Mouse (Mus musculus): ENCODE results near the gene Rtl8a. TPM values are rescaled to one million over a fixed set of nuclear protein-coding genes. Genes with fewer than 3 reads are reported as not detected.
"Not testable (repeated sequence)": the region's sequence is repeated elsewhere in the genome, so short reads cannot be mapped to it uniquely, and the experiment has no call there.

Gene Rtl8a
- polyA plus RNA-seq, 1 experiment from 2014 or later: 73.7 TPM

DNA sequence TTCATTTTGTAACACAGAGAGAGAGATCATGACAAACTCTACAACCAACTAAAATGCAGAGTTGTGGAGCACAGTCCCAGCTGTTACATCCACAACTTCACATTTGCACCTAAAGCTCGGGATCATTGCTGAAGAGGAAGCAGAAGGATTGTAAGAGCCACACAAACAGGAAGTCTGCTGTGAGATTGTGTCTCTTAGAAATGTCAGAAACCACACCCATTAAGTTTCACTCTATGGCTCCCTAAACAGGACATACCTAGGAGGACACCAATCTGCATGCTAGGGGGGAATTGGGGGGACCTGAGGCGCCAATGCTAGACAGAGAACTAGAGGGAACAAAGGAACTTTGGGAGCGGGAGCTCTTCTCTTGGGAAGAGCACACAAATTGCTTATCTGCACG, 9.4 kb upstream of the Rtl8a start:
- ATAC-seq (ENCODE audit: low FRiP score, low TSS enrichment); H3K9ac ChIP-seq (replicated peaks; ENCODE audit: low read length); H3K27ac ChIP-seq (ENCODE audit: low read length); H3K4me1 ChIP-seq (ENCODE audit: insufficient read depth, low read length); H3K4me3 ChIP-seq (ENCODE audit: low read length); H3K4me2 ChIP-seq (replicated peaks; ENCODE audit: low read depth, low read length); H3K36me3 ChIP-seq (ENCODE audit: insufficient read depth, low read length); H3K27me3 ChIP-seq (ENCODE audit: insufficient read depth, low read length); H3K9me3 ChIP-seq (ENCODE audit: low read length): not testable (repeated sequence)
- 61% methylated on average over 4 of the region's 4 CpGs for WGBS

DNA sequence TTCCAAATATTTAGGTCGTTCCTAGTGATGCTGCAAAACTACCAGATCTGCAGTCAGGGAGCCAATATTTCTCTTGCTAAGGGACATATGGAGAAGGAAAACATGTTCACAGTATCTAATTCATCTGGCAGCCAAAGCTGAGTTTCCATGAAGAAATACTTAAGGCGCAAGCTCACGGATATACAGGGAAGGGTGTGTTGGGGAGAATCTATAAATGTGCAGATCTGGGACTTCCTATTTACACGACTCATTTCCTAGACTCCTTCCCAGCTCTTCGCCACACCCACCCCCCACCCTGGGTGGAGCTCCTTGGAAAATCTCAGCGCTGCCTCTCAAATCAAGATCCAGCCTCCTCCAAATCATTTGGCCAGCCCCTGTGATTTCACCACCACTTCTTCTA, 2.4 kb upstream of the Rtl8a start:
- WGBS: 80% methylated on average over 6 of the region's 6 CpGs
- no peak overlapping the region for H3K27ac ChIP-seq (ENCODE audit: low read length)
- H3K4me2 ChIP-seq (replicated peaks; ENCODE audit: low read depth, low read length): no peak overlapping the region
- H3K27me3 ChIP-seq (ENCODE audit: insufficient read depth, low read length): no peaks in the 10 kb centered on the region
- no peak overlapping the region for H3K4me3 ChIP-seq (ENCODE audit: low read length)
- H3K9me3 ChIP-seq (ENCODE audit: low read length): no peaks in the 10 kb centered on the region
- ATAC-seq (ENCODE audit: low FRiP score, low TSS enrichment): no peak
- H3K36me3 ChIP-seq (ENCODE audit: insufficient read depth, low read length): no peaks in the 10 kb centered on the region
- no peak overlapping the region for H3K9ac ChIP-seq (replicated peaks; ENCODE audit: low read length)
- no peaks in the 10 kb centered on the region for H3K4me1 ChIP-seq (ENCODE audit: insufficient read depth, low read length)

DNA sequence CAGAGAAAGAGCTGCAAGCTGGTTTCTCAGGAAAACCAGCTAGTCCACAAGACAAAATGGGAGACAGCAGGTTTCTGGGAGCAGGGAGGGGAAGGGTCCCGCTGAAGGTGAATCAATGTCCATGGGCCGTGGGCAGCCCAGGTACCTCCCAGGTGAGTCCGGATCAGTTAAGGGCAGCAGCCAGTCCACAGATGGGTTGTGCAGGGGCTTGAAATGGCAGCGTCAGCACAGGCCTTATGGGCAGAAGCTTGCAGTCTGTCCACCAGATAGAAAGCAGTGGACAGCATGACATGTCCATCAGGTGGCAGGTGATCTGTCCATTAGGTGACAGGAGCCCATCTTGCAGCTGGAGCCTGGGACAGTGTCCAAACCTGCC, 890 bp downstream of the Rtl8a start:
- H3K36me3 ChIP-seq (ENCODE audit: insufficient read depth, low read length); H3K9ac ChIP-seq (replicated peaks; ENCODE audit: low read length); H3K9me3 ChIP-seq (ENCODE audit: low read length); ATAC-seq (ENCODE audit: low FRiP score, low TSS enrichment); H3K4me1 ChIP-seq (ENCODE audit: insufficient read depth, low read length); H3K27ac ChIP-seq (ENCODE audit: low read length); H3K27me3 ChIP-seq (ENCODE audit: insufficient read depth, low read length): not testable (repeated sequence)
- Histone ChIP-seq H3K4me2 (replicated peaks; ENCODE audit: low read depth, low read length) (peak overlapping the region; percentile 32; the same call in 1 of the 2 replicates), H3K4me3 (ENCODE audit: low read length) (0 out of 2 replicates have a peak overlapping the region, but pooled peaks have one; percentile 15)
- 70% methylated on average over 4 of the region's 4 CpGs for WGBS

DNA sequence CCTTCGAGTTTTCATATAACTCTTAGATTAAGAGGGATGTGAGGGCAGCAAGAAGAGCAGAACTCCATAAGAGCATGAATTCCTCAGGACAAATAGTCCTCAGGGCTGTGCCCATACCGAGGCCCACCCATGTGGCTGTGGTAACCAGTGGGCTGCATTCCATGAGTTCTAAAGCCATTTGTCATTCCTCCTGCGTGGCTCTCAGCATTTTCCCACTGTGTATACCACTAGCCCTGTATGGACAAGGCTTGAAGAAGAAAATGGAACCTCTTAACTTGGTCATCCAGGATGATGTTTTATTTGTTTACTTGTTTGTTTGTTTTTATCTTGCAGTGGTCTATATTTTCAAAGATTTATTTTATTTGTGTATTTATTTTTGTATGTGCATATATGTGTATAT, 5.4 kb downstream of the Rtl8a start:
- not testable (repeated sequence) for H3K4me1 ChIP-seq (ENCODE audit: insufficient read depth, low read length); ATAC-seq (ENCODE audit: low FRiP score, low TSS enrichment); H3K36me3 ChIP-seq (ENCODE audit: insufficient read depth, low read length); H3K27ac ChIP-seq (ENCODE audit: low read length); H3K4me3 ChIP-seq (ENCODE audit: low read length); H3K9me3 ChIP-seq (ENCODE audit: low read length); H3K4me2 ChIP-seq (replicated peaks; ENCODE audit: low read depth, low read length); H3K27me3 ChIP-seq (ENCODE audit: insufficient read depth, low read length); H3K9ac ChIP-seq (replicated peaks; ENCODE audit: low read length)
- 66% methylated on average over 3 of the region's 3 CpGs for WGBS

DNA sequence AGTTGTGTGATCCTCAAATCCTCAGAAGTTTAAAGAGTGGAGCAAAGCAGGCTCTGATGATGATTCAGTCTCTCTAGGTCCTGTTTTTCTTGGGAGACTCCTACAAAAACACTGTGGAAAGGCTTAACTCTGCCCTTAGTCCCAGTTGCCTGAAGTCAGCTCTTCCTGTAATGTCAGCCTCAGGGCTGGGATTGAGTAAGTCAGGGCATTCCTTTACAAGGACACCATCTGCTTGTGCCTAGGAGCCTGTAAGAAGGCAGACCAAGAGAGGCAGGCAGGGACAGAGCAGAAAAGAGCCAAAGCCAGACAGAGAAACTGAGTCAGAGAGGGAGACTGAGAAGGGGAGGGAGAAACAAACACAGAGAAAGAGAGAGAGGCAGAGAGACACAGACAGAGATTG, 32.1 kb downstream of the Rtl8a start:
- ATAC-seq (ENCODE audit: low FRiP score, low TSS enrichment): not testable (repeated sequence)

DNA sequence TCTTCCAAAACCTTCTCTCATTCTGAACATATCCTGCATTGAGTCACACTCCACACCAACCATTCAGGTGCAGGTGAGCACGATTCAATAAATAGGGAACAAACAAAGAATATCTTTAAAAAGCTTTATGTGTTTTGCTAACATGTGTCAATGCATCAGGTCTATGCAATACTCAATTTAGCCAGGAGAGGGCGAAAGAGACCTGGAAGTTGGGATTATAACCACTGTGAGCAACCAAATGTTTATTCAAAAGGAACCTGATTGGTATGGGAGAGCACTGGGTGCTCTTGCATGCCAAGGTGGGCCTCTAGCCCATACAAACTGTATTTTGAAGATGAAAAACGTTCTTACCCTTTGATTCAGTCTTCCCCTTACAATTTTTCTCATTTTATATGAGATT, 32.9 kb downstream of the Rtl8a start:
- WGBS: 1% methylated on average over 3 of the region's 3 CpGs
- no peak for ATAC-seq (ENCODE audit: low FRiP score, low TSS enrichment)
- Histone ChIP-seq H3K4me3 (ENCODE audit: low read length) (no peak overlapping the region), H3K36me3 (ENCODE audit: insufficient read depth, low read length) (no peaks in the 10 kb centered on the region), H3K9me3 (ENCODE audit: low read length) (no peaks in the 10 kb centered on the region), H3K9ac (replicated peaks; ENCODE audit: low read length) (no peak overlapping the region), H3K4me2 (replicated peaks; ENCODE audit: low read depth, low read length) (no peak overlapping the region), H3K4me1 (ENCODE audit: insufficient read depth, low read length) (no peaks in the 10 kb centered on the region), H3K27ac (ENCODE audit: low read length) (no peak overlapping the region), H3K27me3 (ENCODE audit: insufficient read depth, low read length) (no peaks in the 10 kb centered on the region)

More for the DNA sequence above, 32.1 kb downstream of the Rtl8a start:
- not testable (repeated sequence) for H3K4me2 ChIP-seq (replicated peaks; ENCODE audit: low read depth, low read length); H3K27me3 ChIP-seq (ENCODE audit: insufficient read depth, low read length); H3K27ac ChIP-seq (ENCODE audit: low read length); H3K9me3 ChIP-seq (ENCODE audit: low read length); H3K4me3 ChIP-seq (ENCODE audit: low read length); H3K9ac ChIP-seq (replicated peaks; ENCODE audit: low read length); H3K36me3 ChIP-seq (ENCODE audit: insufficient read depth, low read length); H3K4me1 ChIP-seq (ENCODE audit: insufficient read depth, low read length)

DNA sequence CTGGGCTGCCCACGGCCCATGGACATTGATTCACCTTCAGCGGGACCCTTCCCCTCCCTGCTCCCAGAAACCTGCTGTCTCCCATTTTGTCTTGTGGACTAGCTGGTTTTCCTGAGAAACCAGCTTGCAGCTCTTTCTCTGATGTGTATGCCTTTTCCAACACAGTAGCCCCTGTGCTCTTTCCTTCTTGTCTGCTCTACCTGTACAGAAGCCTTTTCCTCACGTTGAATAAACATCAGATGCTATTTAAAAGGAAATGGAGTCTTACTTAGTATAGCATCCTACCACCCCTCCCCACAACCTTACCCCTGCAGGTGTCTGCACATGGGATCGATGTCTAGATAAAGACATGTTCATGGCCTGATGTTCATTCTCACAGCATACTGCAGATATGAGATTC, 34.6 kb downstream of the Rtl8a start, which contains the start of gene Gm14597:
Gene Gm14597, minus strand, starts transcription at position 101 of the 400 bp plus-strand sequence.
- ATAC-seq (ENCODE audit: low FRiP score, low TSS enrichment); H3K9me3 ChIP-seq (ENCODE audit: low read length); H3K4me1 ChIP-seq (ENCODE audit: insufficient read depth, low read length); H3K36me3 ChIP-seq (ENCODE audit: insufficient read depth, low read length); H3K27ac ChIP-seq (ENCODE audit: low read length); H3K27me3 ChIP-seq (ENCODE audit: insufficient read depth, low read length): not testable (repeated sequence)
- WGBS: 82% methylated on average over 2 of the region's 4 CpGs
- Histone ChIP-seq H3K4me2 (replicated peaks; ENCODE audit: low read depth, low read length) (peak within 1 kb of the TSS; percentile 54), H3K9ac (replicated peaks; ENCODE audit: low read length) (peak within 1 kb of the TSS; percentile 65), H3K4me3 (ENCODE audit: low read length) (peak within 1 kb of the TSS; percentile 54)

DNA sequence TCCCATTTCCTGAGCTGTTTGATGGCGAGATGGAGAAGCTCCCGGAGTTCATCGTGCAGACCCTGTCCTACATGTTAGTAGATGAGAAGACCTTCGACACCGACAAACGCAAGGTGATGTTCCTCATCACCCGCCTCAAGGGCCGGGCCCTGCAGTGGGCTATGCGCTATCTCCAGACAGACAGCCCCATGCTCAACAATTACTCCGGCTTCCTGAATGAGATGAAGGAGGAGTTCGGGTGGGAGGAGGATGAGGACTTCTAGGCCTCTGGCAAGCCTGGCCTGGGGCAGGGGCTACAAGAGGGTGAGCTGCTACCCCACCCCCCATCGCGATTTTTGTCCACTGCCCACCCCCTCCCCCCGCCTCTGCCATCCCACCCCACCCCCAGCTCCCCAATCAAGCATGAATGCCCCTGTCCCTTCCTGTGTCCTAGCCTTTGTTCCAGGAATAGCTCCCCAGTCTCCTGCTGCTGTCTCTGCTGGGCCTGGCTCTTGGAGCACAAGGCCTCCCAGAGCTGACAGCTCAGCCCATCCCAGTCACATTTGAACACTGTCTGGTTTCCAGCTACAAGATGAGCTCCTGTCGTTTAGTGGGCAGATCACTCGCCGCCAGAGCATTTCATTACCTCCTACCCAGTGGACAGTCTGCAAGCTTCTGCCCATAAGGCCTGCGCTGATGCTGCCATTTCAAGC, 35.2 kb downstream of the Rtl8a start:
- H3K9ac ChIP-seq (replicated peaks; ENCODE audit: low read length): peak overlapping the region; percentile 65
- H3K4me2 ChIP-seq (replicated peaks; ENCODE audit: low read depth, low read length): peak overlapping the region; percentile 54
- H3K27me3 ChIP-seq (ENCODE audit: insufficient read depth, low read length): no peaks in the 10 kb centered on the region
- no peaks in the 10 kb centered on the region for H3K4me1 ChIP-seq (ENCODE audit: insufficient read depth, low read length)
- H3K27ac ChIP-seq (ENCODE audit: low read length): no peak overlapping the region
- WGBS: 32% methylated on average over 15 of the region's 18 CpGs
- peak overlapping the region; percentile 54 for H3K4me3 ChIP-seq (ENCODE audit: low read length)
- peak; percentile 78 for ATAC-seq (ENCODE audit: low FRiP score, low TSS enrichment)
- no peaks in the 10 kb centered on the region for H3K9me3 ChIP-seq (ENCODE audit: low read length)
- no peaks in the 10 kb centered on the region for H3K36me3 ChIP-seq (ENCODE audit: insufficient read depth, low read length)

DNA sequence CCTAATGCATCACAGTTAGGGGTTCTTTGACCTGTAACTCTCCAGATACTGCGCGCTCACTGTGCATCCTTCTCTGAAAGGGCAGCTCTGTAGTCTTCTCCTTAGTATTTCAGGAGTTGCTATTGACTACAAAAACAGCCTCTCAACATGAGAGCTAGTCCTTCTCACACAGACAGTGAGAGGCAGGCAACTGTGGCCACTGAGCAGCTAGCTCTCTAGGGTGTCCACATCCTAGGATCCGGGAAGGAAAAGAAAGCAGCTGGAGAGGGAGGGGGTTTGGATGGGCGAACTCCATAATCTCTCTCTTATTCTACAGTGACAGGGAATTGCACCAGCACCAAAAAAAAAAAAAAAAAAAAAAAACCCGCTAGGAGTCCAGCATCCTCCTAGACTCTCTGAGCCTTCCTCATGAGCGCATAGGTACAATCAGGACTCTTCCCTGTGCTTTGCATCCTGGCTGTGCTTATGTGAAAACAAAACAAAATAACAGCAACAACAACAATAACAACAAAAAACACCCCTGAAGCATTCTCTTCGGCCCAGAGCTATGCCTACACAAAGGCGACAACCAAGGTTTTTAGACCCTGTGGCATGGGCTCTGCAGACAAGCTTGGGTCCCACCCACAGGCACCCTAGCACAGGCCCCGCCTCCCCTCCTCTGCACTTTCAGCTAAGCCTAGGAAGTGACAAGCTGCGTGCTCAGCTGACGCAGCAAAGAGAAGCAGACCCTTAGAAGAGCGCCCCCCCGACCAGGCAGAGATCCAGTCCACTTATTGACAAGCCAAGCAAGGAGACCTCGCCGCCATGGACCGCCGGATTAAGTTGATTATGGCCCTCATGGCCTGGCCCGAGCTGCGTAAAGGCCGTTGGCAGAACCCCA, 36.0 kb downstream of the Rtl8a start, which contains the start of gene Rtl8c:
Gene Rtl8c, plus strand, starts transcription at position 791 of the 880 bp plus-strand sequence.
- Histone ChIP-seq H3K36me3 (ENCODE audit: insufficient read depth, low read length) (no peaks in the 10 kb centered on the region), H3K27me3 (ENCODE audit: insufficient read depth, low read length) (no peaks in the 10 kb centered on the region), H3K9me3 (ENCODE audit: low read length) (no peaks in the 10 kb centered on the region), H3K27ac (ENCODE audit: low read length) (no peak within 1 kb of the TSS), H3K4me1 (ENCODE audit: insufficient read depth, low read length) (no peaks in the 10 kb centered on the region), H3K9ac (replicated peaks; ENCODE audit: low read length) (peak within 1 kb of the TSS; percentile 65), H3K4me3 (ENCODE audit: low read length) (peak within 1 kb of the TSS; percentile 54), H3K4me2 (replicated peaks; ENCODE audit: low read depth, low read length) (peak within 1 kb of the TSS; percentile 54)
- WGBS: 36% methylated on average over 19 of the region's 20 CpGs
- ATAC-seq (ENCODE audit: low FRiP score, low TSS enrichment): peak; percentile 93

DNA sequence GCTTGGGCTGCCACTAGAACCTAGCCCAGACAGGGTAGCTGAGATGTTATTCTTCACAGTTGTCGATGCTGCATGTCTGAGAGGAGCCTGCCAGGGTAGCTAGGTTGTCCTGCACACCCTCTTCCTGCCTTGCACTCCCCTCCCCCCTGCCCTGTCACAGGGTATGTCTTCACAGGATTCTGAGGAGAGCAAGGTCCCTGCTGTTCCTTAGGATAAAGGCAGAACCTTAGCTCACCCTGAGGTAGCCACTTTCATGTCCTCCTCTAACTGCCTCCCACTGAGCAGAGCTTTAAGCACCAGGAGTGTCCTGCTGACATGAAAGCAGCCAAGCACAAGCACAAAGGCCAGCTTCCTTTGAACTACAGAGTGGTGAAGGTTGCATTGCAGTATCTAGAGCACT, 37.3 kb downstream of the Rtl8a start:
- not testable (repeated sequence) for H3K9me3 ChIP-seq (ENCODE audit: low read length); H3K27ac ChIP-seq (ENCODE audit: low read length); H3K9ac ChIP-seq (replicated peaks; ENCODE audit: low read length); H3K4me2 ChIP-seq (replicated peaks; ENCODE audit: low read depth, low read length); H3K4me3 ChIP-seq (ENCODE audit: low read length); H3K36me3 ChIP-seq (ENCODE audit: insufficient read depth, low read length); H3K27me3 ChIP-seq (ENCODE audit: insufficient read depth, low read length); H3K4me1 ChIP-seq (ENCODE audit: insufficient read depth, low read length); ATAC-seq (ENCODE audit: low FRiP score, low TSS enrichment)
- WGBS: 26% methylated on average over 1 of the region's 1 CpGs

Data from kidney, embryonic 16.5 days (tissue).